Mouse (Mus musculus) brain, embryonic 18.5 days (tissue): ENCODE data around the gene Mterf1a.
"Not testable (repeated sequence)": the region's sequence is repeated elsewhere in the genome, so short reads cannot be mapped to it uniquely, and the experiment has no call there.

ENCODE experiments used
- DNase-seq: peaks from one replicate; pipeline ENCODE4 v3.0.0-alpha.2; 2012; ENCODE audit warnings: low read depth, low spot score

Mterf1a gene

DNA sequence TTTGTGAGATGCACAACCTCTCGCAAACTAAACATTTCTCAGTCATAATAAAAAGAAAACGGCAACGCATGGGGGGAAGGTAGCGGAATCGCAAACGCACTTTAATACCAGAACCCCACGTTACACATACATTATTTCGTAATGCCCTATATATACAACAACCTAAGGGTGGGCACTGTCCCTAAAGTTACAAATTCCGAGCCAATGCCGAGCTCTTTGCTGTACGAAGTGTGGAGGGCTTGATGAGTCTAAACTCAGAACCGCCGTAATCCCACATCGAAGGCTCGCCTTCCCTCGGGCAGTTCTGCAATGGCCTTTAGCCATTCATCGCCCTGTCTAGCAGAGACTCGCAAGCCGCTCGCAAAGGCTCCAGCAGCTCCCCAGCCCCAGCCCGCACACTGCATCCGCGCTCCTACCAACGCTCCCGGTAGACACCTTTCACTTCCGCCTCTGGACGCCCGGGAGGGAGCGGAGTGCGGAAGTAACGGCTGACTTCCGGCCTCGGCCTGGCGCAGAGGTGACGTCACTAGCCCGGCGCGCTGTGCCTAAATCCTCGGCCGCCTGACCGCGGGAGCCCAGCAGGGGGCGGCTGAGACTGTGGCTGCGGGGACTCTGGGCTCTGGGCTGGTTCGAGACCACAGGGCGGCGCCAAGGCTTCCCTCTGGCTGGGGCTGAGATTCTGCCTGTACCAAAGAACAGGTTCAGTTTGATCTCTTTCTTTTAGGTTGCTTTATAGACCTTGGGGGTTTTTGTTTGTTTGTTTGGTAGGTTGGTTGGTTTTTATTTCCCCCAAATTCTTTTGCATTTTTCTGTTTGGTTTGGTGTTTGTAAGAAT lies at the start of gene Mterf1a:
Mterf1a (minus strand) TSS at position 475 of the 835 bp plus-strand sequence.
- not testable (repeated sequence) for DNase-seq

DNA sequence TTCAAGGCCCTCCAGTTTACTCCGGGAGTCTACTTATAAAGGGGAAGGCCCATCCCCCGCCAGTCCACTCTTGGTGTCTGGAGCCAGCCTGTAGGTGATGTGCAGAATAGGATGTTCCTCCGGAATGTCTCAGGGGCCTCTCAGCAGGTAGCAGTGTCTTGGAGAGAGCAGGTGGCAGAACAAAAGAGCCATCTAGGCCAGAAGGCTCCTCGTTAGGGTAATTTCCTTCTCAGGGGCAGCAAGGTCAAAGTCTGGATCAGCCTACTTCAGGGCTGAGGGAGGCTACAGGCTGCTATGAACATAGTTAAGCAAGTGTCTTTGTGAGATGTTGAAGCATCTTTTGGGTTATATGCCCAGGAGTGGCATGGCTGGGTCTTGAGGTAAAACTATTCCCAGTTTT lies 49.4 kb upstream of the Mterf1a start:
- DNase-seq = not testable (repeated sequence)

GRCm38 (mm10) chr5:3941240-3941639 lies 47.5 kb upstream of the Mterf1a start:
- DNase-seq = peak; percentile 55

- DNase-seq = no peak
These were observed 45.6 kb upstream of the Mterf1a start for GRCm38 (mm10) chr5:3939335-3939734.

GRCm38 (mm10) chr5:3938905-3939304 lies 45.2 kb upstream of the Mterf1a start:
- DNase-seq = no peak

DNA sequence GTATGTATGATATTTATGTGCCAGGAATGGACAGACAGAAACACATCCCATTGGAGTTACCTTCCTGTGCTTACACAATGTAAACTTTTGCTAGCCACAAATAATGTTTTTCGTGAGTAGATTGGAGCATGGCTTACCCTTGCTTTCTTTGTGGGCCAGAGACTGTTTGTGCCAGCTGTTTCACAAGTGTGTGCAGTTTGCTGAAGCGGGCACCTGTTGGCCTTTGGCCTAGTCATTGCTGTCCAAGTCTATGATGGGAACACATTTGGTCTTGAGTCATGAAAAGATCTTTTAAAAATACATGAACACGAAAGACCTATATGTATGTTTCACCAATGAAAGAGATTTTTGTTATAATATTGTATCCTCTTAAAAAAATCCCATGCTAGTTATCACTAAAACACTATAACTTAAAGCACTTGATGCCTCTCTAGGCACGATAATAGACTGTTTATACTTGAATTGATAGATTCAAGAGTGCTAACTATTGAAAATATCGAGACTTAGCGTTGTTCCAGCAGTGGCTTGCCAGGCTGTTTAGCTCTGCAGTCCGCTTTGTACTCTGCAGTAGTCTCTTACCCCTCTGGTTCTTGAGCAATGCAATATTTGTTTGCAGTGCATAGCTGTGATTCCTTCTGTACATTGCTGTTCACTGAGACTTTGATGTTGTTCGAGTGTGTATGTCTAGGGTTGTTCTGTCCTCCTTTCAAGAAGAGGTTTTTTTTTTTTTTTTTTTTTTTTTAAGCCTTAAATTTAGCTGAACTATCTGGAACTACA lies 42.2 kb upstream of the Mterf1a start:
- DNase-seq = no peak

DNA sequence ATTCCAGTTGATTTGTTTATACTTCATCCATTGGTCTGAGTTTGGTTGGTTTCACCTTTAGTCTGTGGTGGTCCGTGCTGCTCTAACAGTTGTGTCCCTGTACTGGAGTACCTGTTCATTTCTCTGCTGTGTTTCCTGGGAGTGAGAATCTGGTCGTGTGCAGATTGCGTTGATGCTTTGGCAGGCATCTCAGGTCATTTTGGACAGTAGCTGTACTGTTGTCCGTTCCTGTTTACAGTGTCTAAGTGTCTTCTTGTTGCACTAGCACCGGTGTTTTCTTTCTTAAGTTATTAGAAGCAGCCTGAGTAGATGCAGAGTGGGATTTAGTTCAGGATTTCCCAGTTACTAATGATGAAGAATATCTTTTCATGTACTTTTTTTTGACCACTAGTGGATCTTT lies 41.5 kb upstream of the Mterf1a start:
- DNase-seq = no peak

DNA sequence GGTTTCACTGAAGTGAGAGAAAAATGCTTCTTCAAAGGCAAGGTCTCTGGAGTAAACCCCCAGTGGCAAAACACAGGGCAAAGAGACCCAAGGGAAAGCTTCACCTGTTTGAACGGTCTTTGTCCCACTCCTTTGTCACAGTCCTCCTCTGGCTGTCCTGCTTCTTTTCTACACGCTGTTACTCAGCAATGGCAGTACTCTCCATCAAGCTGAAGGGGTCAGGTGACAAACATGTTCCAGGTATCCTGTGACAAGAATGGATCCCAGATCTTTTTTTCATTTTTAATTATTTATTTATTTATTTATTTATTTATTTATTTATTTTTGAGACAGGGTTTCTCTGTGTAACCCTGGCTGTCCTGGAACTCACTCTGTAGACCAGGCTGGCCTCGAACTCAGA lies 39.8 kb upstream of the Mterf1a start:
- DNase-seq = no peak

DNA sequence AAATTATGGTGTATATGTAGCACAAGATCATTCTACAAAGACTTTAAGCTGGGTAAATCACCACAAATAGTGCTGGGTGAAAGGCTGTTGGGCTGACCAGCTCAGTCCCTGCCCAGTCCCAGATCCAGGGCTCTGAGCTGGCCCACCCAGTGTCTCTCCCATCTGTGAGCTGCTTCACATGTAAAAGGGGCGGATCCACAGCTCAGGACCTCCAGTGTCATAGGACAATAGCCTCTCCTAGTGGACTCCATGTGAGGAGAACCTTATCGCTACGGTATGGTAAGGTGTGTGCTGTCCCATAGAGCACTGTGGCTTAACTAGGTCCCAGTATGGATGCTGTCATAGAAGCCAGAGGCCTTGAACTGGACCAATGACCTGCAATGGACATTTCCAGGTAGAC lies 37.9 kb upstream of the Mterf1a start:
- DNase-seq = no peak

GRCm38 (mm10) chr5:3930760-3931159 lies 37.0 kb upstream of the Mterf1a start:
- no peak for DNase-seq

DNA sequence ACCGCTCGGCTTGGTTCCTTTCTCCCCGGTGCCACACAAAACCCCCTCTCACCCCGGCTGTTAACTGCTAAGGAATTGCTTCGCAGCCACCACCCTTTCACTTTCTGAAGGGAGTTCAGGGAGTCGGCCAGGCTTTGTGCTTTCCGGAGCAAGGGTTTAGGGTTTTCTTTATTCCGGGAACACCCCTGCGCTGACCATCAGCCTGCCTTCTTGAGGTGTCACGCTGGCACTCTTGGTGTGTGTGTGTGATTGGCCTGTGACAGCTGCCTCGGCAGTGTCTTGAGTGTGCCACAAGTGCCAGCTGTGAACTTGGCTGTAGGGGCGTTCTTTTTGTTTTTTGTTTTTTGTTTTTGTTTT lies 34.9 kb upstream of the Mterf1a start:
- DNase-seq = no peak

DNA sequence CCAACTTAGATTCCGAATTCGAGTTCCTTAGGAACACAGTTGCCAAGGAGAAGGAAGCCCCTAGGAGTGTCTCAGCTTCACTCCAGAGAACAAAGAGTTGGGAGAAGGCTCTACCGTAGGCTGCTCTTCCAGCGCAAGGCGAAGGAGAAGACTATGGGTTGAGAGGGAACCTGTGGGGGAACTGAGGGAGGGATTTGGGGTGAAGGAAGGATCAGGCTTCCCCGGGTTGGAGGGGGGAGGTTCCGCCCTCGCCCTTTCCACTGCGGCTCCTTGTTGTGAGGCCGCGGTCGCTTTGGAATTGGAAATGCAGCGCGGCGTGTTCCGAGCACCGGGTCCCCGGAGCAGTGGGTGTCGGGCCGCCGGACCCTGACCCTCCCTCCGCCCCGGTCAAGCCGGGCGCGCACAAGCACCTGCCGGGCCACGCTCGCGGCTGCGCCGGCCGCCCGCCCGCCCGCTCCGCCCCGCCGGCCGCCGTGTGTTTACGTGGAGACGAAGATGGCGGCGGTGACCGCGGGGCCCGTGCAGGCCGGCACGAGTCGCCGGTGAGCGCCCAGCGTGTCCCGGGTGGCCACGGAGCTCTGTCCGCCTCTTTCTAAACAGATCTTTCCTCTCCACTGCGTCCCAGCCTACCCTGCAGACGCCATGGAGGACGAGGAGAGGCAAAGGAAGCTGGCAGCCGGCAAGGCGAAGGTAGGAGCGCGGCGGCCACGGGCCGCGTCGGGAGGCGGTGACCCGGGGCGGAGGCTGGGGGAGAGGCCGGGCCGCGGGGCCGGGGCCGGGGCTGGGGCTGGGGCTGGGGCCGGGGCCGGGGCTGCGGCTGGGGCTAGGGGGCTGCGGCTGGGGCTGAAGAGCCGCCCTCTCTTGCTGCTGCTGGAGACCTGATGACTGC lies 34.3 kb upstream of the Mterf1a start, which contains the start of gene Akap9:
Akap9 (plus strand) TSS at position 254 of the 889 bp plus-strand sequence.
- peak; percentile 45 for DNase-seq

- DNase-seq = no peak
These were observed 32.9 kb upstream of the Mterf1a start for GRCm38 (mm10) chr5:3926666-3927065.

- DNase-seq = no peak
These were observed 28.6 kb upstream of the Mterf1a start for GRCm38 (mm10) chr5:3922350-3922749.

DNA sequence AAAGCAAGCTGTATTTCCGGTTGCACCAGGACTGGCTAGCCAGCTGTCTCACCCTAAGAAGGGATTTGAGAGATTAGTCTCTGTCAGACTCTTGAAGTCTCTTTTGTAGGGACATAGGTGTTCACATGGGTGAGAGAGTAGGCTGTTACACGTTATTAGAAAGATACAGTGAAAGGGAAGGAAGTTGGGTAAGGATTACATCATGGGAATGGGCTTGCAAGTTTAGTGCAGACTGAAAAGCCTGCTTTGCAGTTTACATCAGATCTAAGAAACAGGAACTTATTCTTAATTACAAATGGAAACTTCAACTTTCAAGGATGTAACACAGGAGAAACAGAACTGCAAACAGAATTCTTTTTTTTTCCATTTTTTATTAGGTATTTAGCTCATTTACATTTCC lies 11.7 kb upstream of the Mterf1a start:
- no peak for DNase-seq

- not testable (repeated sequence) for DNase-seq
These were observed 524 bp upstream of the Mterf1a start for GRCm38 (mm10) chr5:3894294-3894619.

DNA sequence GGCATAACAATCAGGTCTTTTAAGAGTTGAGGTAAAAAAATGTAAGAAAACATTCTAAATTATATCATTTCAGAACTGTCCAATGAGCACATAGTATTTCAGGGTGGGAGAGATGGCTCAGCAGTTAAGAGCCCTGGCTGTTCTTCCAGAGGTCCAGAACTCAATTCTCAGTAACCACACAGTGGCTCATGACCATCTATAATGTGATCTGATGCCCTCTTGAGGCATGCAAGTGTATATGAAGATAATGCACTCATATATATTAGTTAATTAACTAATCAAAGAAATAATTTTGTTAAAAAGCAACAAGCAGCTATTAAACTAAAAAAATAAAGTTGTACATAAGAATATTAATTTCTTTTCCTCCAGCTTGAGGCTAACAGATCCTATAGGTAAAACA lies 4.5 kb downstream of the Mterf1a start:
- no peak for DNase-seq

DNA sequence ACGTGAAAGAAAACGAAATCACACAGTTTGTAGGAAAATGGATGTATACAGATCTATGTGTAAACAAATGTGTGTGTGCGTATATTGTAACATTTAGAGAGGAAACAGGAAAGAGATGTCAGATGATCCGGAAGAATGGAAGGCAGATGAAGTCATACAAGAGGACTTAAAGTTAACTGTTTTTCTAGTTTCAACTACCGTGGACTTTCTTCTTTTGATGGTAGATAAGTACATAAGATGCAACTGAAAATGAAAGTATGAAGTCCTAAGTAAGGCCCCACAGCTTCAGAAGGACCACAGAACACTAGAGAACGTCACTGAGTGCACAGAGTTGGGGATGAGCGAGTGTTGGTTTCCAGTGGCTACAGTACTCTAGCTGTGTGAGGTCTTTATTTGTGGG lies 6.9 kb downstream of the Mterf1a start:
- DNase-seq = not testable (repeated sequence)

DNA sequence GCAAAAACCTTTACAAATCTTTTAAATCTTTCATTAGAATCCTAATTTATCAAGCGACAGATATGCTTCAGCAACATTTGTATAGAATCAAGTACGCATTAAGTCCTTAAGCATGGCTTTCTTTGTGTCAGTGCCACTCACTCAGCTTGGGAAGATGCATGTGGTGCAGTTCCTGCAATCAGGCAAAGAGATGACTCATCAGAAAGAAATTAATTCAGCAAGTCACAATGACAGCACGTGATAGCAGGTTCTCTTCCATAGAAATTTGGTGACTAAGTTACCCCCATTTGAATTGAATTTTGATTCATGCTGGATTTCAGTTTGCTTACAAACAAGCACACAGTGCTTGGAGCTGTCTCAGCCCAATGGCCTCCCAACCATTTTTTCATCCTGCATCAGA lies 20.2 kb downstream of the Mterf1a start:
- DNase-seq = no peak

GRCm38 (mm10) chr5:3872348-3872747 lies 21.4 kb downstream of the Mterf1a start:
- no peak for DNase-seq

DNA sequence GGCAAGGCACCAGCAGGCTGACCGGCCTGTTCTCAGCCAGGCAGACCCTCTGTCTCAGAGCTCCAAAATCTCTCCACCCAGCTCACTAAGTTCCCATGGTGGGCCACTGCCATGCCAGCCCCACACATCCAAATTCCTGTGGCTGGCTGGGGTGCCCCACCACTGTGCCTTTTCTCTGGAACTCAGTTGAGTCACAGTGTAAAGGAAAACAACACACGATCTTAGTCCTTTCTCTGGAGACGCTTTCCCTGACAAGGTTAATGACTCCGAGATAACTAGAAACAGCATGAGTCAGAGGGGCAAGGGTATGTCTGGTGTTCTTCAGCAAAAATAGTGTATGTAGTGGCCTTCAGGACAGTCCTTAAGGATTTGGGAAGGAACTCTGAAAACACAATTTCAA lies 23.6 kb downstream of the Mterf1a start:
- no peak for DNase-seq

DNA sequence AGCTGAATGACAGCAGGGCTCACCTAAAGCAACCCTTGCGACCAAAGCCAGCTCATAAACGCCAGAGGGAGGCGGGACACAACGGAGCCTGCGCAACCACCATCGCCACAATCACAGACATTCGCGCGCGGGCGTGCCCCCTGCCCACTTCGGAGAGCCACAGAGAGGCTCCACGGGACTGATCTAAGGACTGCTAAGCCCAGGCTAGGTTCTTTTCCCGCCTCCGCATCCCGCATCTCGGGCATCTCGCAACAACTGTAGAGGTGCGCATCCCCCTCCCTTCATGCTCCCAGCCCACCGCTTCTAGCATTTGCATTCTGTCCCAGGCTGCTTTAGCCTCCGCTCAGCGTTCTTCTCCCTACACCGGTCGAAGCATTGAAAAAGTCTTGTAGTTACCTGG lies 48.7 kb downstream of the Mterf1a start, which contains the start of gene Lrrd1:
Lrrd1 (plus strand) TSS at position 148 of the 400 bp plus-strand sequence.
- DNase-seq = no peak
